Mouse (Mus musculus) ES-E14 (cell line): ENCODE measurements around the gene Rabep2. TPM values are rescaled to one million over a fixed set of nuclear protein-coding genes. Genes with fewer than 3 reads are reported as not detected.
"Not testable (repeated sequence)": the region's sequence is repeated elsewhere in the genome, so short reads cannot be mapped to it uniquely, and the experiment has no call there.

Experiments
- DNase-seq: peaks from one replicate; pipeline ENCODE4 v3.0.0-alpha.2; 2013; ENCODE audit warnings: low read depth, low spot score
- H3K27ac ChIP-seq: 2 replicates; pipeline ENCODE4 v1.5.1; 2012; ENCODE audit warnings: low read depth, mild to moderate bottlenecking, low read length, moderate library complexity, mixed read lengths; ENCODE audit not compliant: poor library complexity, insufficient read depth, severe bottlenecking
- H3K36me3 ChIP-seq: 2 replicates; pipeline ENCODE4 v1.6.1; 2012; ENCODE audit warnings: mild to moderate bottlenecking, low read length, moderate library complexity, mixed read lengths; ENCODE audit not compliant: control insufficient read depth, poor library complexity, insufficient read depth, severe bottlenecking
- H3K4me1 ChIP-seq, 2 experiments: fragments of 150-350 bp in 1 of 2; sonication (generic) in 1 of 2; 2 replicates each; pipeline ENCODE4 v1.6.1; 2012; ENCODE audit warnings: low read length in 2 of 2, mild to moderate bottlenecking in 1 of 2, mixed read lengths in 1 of 2; ENCODE audit not compliant: control insufficient read depth in 2 of 2, insufficient read depth in 2 of 2, poor library complexity in 1 of 2
- H3K4me3 ChIP-seq, 2 experiments: fragments of 150-350 bp in 1 of 2; sonication (generic) in 1 of 2; 2 replicates each; pipeline ENCODE4 v1.5.1; 2012; ENCODE audit warnings: low read length in 2 of 2, low read depth in 1 of 2, mild to moderate bottlenecking in 1 of 2, mixed read lengths in 1 of 2; ENCODE audit not compliant: insufficient read depth in 1 of 2, poor library complexity in 1 of 2, severe bottlenecking in 1 of 2
- H3K9ac ChIP-seq: 2 replicates; pipeline ENCODE4 v1.6.1; 2012; ENCODE audit warnings: low read depth, mild to moderate bottlenecking, low read length, mixed read lengths; ENCODE audit not compliant: poor library complexity, insufficient read depth, severe bottlenecking
- H3K9me3 ChIP-seq: fragments of 150-350 bp; sonication (generic); 2 replicates; pipeline ENCODE4 v1.6.1; 2012; ENCODE audit warnings: low read depth, mild to moderate bottlenecking, low read length; ENCODE audit not compliant: control insufficient read depth, insufficient read depth
- CHD2 ChIP-seq: IDR thresholded peaks from 2 replicates; pipeline ENCODE4 v1.6.1; 2014; ENCODE audit warnings: mild to moderate bottlenecking, low read depth, low read length, inconsistent platforms
- HCFC1 ChIP-seq: IDR thresholded peaks from 2 replicates; pipeline ENCODE4 v1.6.1; 2012; ENCODE audit warnings: low read length, inconsistent platforms, borderline replicate concordance; ENCODE audit not compliant: insufficient read depth
- MAFK ChIP-seq: IDR thresholded peaks from 2 replicates; pipeline ENCODE4 v1.6.1; 2014; ENCODE audit warnings: mild to moderate bottlenecking, low read depth, low read length, inconsistent platforms; ENCODE audit not compliant: insufficient read depth
- ZC3H11A ChIP-seq: IDR thresholded peaks from 2 replicates; pipeline ENCODE4 v1.6.1; 2012; ENCODE audit warnings: low read depth, mild to moderate bottlenecking, inconsistent platforms, low read length, borderline replicate concordance
- ZNF384 ChIP-seq: IDR thresholded peaks from 2 replicates; pipeline ENCODE4 v1.6.1; 2012; ENCODE audit warnings: low read depth, low read length, inconsistent platforms
- in situ Hi-C, 2 experiments: fragments of 600-800 bp; cut with MboI; formaldehyde crosslinking; loops; one replicate each; pipeline ENCODE4 v1.15.1; 2025; ENCODE audit warnings: low sequenced_read_pairs in 2 of 2, inconsistent platforms in 1 of 2; ENCODE audit not compliant: unreplicated experiment in 2 of 2
- total RNA-seq: library from RNA; depleted of rRNA; stranded (reverse); fragments of 300-350 nt; gene quantifications from 2 replicates; pipeline ENCODE4 v1.2.3, GENCODE M21; 2012

The Rabep2 gene
- total RNA-seq, 1 experiment = 22.1 TPM

- DNase-seq = peak; percentile 85
Measured at GRCm38 (mm10) chr7:126474993-126475581, 46.5 kb downstream of the Rabep2 start, which contains the start of gene Sh2b1. TSS of gene Sh2b1 (minus strand) at chr7:126475424.

GRCm38 (mm10) chr7:126481699-126482098 is 53.1 kb downstream of the Rabep2 start:
- in situ Hi-C loops = no loop called here
- Histone ChIP-seq H3K27ac (no peak overlapping the region; the same call in 1 of the 2 replicates), H3K9ac (no peak overlapping the region), H3K4me1 (peaks cover 0 to 3% of the 10 kb centered on the region in 2 experiments; a peak in 2 of 4 replicates), H3K36me3 (no peaks in the 10 kb centered on the region), H3K9me3 (no peaks in the 10 kb centered on the region), H3K4me3 (peak overlapping the region in 1 of 2 experiments; percentile 76; a peak in 2 of 4 replicates)
- TF ChIP-seq HCFC1 (no peak), ZC3H11A (0 out of 2 replicates have a peak, but pooled peaks have one; percentile 71)
- no peak for DNase-seq

More at GRCm38 (mm10) chr7:126474993-126475581, 46.5 kb downstream of the Rabep2 start, which contains the start of gene Sh2b1:
- peak within 1 kb of the TSS; percentile 67; the same call in 1 of the 2 replicates for H3K27ac ChIP-seq
- in situ Hi-C loops = no loop called here
- no peaks in the 10 kb centered on the region for H3K9me3 ChIP-seq
- TF ChIP-seq ZC3H11A (no peak), HCFC1 (peak; percentile 77; the same call in 1 of the 2 replicates), MAFK (no peak), CHD2 (no peak), ZNF384 (no peak)
- peak within 1 kb of the TSS; percentile 83 for H3K9ac ChIP-seq
- H3K4me1 ChIP-seq = 0 out of 4 replicates have a peak, but pooled peaks cover 0 to 2% of the 10 kb centered on the region in 2 experiments
- H3K4me3 ChIP-seq = peak within 1 kb of the TSS; percentile 70 to 99
- peaks cover 22% of the 10 kb centered on the region; the same call in 1 of the 2 replicates for H3K36me3 ChIP-seq

DNA sequence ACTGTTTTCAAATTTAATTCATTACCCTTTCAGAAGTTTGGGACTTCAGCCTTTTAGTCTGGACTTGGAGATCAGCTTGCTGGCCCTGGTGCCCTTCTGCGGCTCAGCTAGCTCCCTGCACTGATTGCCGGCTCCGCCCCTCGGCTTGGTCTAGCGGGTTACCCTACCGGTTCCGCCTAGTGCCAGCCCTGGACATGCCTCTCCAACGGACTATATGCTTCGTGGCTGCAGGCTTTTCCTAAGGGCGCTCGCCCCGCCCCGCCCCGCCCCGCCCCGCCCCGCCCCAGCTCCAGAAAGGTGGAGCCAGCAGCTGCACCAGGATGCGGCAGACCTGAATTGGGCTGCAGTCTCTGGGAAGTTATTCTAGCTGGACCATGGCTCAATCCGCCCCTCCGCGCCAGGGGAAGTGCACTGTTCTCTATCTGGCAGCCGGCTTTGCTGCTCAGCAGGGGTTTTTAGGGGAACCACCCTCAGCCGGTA is 53.9 kb downstream of the Rabep2 start:
- Histone ChIP-seq H3K4me3 (peak overlapping the region; percentile 15 to 76; a peak in 3 of 4 replicates), H3K9ac (peak overlapping the region; percentile 52; the same call in 1 of the 2 replicates), H3K27ac (peak overlapping the region; percentile 78; the same call in 1 of the 2 replicates), H3K9me3 (no peaks in the 10 kb centered on the region), H3K36me3 (no peaks in the 10 kb centered on the region), H3K4me1 (peaks cover 0 to 3% of the 10 kb centered on the region in 2 experiments; a peak in 2 of 4 replicates)
- in situ Hi-C loops = no loop called here
- DNase-seq = peak; percentile 83
- no peak for TF ChIP-seq MAFK
- no peak for TF ChIP-seq ZC3H11A
- no peak for TF ChIP-seq HCFC1
- TF ChIP-seq CHD2 = no peak
- no peak for TF ChIP-seq ZNF384

DNA sequence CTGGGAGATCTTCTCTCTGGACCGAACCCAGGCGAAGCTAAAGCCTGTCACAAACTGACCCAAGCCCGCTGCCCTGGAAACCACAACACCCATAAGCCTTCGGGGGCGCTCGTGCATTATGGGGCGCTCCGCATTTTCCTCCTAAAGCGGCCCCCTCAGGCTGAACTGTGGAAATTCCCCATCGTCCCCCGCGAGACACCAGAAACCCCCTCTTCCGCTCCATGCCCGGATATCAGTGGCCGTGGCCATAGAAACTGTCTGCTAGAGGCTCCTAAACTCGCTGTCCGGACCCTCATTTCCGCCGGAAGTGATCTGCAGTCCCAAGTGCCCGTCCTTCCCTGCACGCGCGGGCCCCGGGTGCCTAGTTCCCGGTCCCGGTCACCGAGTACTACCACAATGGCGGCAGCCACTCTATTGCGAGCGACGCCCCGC is 58.5 kb downstream of the Rabep2 start, which contains the start of gene Tufm:
Gene Tufm (plus strand): TSS at position 310 of the 432 bp plus-strand sequence.
- TF ChIP-seq CHD2 (no peak), HCFC1 (peak; percentile 90), ZC3H11A (no peak), ZNF384 (no peak), MAFK (0 out of 2 replicates have a peak, but pooled peaks have one; percentile 2)
- in situ Hi-C loops = no loop called here
- peaks cover 0 to 7% of the 10 kb centered on the region in 2 experiments; a peak in 2 of 4 replicates for H3K4me1 ChIP-seq
- no peaks in the 10 kb centered on the region for H3K9me3 ChIP-seq
- H3K9ac ChIP-seq = peak within 1 kb of the TSS; percentile 80
- peak within 1 kb of the TSS; percentile 79 to 82 for H3K4me3 ChIP-seq
- peak; percentile 87 for DNase-seq
- H3K27ac ChIP-seq = no peak within 1 kb of the TSS; the same call in 1 of the 2 replicates
- peaks cover 30% of the 10 kb centered on the region for H3K36me3 ChIP-seq

DNA sequence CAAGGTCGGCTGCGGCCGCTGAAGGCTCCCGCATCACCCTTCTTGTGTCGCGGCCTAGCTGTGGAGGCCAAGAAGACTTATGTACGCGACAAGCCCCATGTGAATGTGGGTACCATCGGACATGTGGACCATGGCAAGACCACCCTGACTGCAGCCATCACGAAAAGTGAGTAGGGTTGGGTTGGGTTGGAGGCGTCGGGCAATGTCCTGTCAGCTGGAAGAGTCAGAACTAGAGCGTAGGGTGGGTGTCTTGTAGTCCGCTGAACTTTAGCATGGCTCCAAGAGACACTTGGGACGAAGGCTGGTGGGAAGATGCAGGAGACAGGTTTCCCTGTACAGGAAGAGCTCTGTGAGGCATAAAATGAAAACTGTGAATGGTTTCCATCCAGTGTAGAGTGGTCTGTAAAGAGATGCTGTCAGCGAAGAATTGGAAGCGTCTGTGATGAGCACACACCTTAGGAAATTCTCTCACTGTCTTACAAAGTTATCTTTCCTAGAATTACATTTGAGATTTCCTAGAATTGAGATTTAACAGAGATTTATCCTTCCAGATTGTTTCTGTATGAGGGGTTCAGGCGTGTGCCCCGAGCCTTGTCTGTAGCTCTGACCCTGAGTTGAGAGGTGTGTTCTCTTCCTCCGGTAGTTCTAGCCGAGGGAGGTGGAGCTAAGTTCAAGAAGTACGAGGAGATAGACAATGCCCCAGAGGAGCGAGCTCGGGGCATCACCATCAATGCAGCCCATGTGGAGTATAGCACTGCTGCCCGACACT is 59.2 kb downstream of the Rabep2 start:
- H3K4me1 ChIP-seq, in situ Hi-C loops, DNase-seq, H3K27ac ChIP-seq, H3K9me3 ChIP-seq: not testable (repeated sequence)
- H3K9ac ChIP-seq = peak overlapping the region; percentile 80
- peaks cover 37% of the 10 kb centered on the region for H3K36me3 ChIP-seq
- peak overlapping the region; percentile 79 to 82 for H3K4me3 ChIP-seq
